Mouse (Mus musculus): ENCODE results near the gene Ranbp17.

- TF ChIP-seq CTCF (IDR thresholded peaks at IDR 0.05; ENCODE audit: insufficient read depth, low read depth, low read length): no peak
- no peak for TF ChIP-seq POLR2A (IDR thresholded peaks at IDR 0.05; ENCODE audit: insufficient read depth, low read depth, low read length)
Observed at GRCm38 (mm10) chr11:33332137-33332536, 181.4 kb downstream of the Ranbp17 start.
